Mouse (Mus musculus) retina, adult 2 months (tissue): ENCODE measurements around the gene Olfr1026.

Experiments
- DNase-seq: peaks from one replicate; pipeline ENCODE4 v3.0.0-alpha.2; 2012; ENCODE audit warnings: low read depth, low spot score

Olfr1026 gene

DNA sequence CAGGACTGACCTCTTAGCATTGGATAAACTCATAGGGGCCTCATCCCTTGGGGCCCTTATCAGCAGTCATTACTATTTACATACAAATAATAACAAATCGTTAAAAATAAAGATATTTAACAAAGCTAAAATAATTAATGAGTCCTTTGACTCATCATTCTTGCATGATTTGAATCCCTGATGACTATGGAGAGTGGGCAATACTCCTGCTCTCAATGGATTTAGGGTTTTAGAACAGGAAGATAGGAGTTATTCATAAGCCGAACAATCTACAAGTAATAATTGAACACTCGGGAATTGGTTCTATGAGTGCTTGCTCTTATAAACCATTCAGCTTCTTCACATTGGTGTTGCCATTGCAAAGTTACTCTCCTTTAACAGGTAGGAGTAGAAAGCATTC lies at the start of gene Olfr1026:
Gene Olfr1026, plus strand, starts transcription at position 301 of the 400 bp plus-strand sequence.
- no peak for DNase-seq

DNA sequence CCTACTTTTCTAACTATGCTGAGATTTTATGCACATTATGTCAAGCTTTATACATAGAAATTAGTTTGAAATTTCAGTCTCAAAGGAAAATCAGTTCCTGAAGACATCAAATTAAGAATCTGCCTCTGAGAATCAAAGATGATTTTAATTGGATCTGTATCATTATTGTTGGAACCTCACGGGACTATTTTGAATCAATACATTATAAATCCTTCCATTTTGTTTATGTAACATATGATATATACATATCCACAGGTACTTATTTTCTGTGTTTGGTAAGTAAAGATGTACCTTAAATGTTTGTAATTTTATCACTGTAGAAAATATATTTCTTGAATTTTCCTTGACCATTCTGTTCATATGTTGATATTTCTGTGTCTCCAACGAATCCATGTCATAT lies 36.0 kb upstream of the Olfr1026 start, which contains the start of gene Olfr1023:
Gene Olfr1023, plus strand, starts transcription at position 301 of the 400 bp plus-strand sequence.
- DNase-seq = no peak

DNA sequence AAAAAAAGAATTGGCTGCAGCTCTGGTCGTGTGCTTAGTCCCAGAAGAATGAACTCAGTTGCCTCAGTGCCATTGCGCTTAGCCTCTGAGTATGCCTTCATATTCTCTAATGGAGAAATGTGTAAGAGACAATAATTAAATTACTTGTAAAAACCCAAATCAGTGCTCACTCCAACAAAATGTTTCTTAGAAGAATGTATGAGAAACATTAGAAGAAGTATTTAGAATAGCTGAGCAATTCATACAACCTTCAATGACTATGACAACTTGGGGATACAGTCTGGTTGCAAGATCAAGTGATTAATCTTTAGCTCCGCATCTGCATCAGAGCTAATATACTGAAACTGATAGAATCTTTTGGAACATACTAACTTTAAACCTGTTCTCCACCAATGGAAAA lies 16.4 kb upstream of the Olfr1026 start, which contains the start of gene Olfr1024:
Gene Olfr1024, minus strand, starts transcription at position 101 of the 400 bp plus-strand sequence.
- DNase-seq = no peak

DNA sequence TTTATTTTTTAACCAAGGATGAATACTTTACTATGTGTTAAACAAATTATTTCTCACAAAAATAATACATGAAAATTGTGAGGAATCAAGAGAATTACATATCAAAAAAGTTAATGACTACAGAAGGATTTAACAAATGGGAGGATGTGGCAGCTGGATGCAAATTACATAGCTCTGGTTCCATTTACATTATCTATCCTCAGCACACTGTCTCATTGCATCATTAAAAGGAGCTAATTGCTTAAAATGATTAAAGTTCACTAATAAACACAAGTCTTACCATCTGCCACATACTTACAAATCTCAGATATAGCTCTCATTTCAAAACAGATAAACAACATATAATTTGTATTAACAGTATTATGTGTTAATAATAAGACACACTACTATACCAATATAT lies 8.2 kb upstream of the Olfr1026 start:
- no peak for DNase-seq

DNA sequence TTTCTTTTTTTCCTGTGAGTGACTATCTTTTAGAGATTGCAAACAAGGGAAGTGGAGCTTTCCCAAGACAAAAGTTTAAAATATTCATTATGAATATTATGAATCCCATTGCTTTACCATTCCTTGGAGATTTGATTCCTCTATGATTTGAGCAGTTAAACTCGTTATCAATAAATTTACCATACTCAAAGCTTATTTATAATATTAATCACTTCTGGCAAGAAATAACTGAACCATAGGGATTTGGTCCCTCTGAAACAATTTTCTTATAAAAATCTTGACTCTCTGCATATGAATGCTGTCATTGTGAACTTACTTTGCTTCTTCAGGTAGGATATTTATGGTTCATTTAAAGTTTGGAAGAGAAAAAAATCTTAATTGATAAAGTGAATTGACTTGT lies 6.5 kb upstream of the Olfr1026 start, which contains the start of gene Olfr1025-ps1:
Gene Olfr1025-ps1, plus strand, starts transcription at position 301 of the 400 bp plus-strand sequence.
- DNase-seq = no peak

DNA sequence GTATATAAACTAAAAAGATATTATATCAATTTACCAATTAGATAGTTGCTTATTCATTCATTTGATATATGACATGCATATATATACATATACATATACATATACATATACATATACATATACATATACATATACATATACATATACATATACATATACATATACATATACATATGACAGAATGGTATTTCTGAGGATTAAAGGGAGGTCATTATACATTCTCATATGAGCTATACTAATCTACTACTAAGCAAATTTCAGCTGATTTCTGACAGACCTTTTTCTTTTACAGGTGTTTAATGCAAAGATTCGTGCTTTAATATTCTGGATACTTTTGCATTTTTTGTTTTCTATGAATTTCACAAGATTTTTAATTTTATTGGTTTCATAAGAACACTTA lies 28.8 kb downstream of the Olfr1026 start, which contains the start of gene Olfr1028:
Gene Olfr1028, plus strand, starts transcription at position 301 of the 400 bp plus-strand sequence.
- DNase-seq = no peak

DNA sequence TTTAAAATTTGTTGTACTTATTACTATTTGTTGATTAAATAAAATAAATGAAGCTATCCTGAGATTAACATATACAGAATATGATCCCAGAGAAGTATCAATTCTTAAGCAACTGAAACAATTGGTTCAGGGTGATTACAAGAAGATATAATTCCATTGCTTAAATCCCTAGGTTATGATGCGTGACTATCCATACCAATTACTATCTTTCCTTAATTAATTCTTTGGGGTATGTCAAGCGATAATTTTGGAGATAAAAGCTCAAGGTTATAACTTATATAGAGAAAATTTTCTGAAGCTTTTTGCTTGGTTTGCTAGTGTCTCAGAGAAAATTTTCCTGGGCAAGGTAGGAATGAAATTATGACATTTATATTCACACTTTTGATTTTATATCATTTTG lies 52.2 kb downstream of the Olfr1026 start, which contains the start of gene Olfr1029:
Gene Olfr1029, plus strand, starts transcription at position 301 of the 400 bp plus-strand sequence.
- no peak for DNase-seq
